Mouse (Mus musculus): Measurements from ENCODE around the gene Nova2. TPM values are rescaled to one million over a fixed set of nuclear protein-coding genes. Genes with fewer than 3 reads are reported as not detected.

Nova2 gene
- polyA plus RNA-seq, 1 experiment from 2014 or later = 18.0 TPM

GRCm38 (mm10) chr7:18993036-18993435, 67.3 kb downstream of the Nova2 start:
- DNase-seq (ENCODE audit: low spot score) (no peak), ATAC-seq (ENCODE audit: low FRiP score) (no peak)
- peaks cover 15% of the 10 kb centered on the region; the same call in 1 of the 2 replicates for H3K27me3 ChIP-seq (ENCODE audit: control insufficient read depth, insufficient read depth, low read length)
- H3K4me3 ChIP-seq (ENCODE audit: low read depth, low read length) = no peak overlapping the region
- H3K4me2 ChIP-seq (replicated peaks; ENCODE audit: low read depth, low read length) = 0 out of 2 replicates have a peak overlapping the region, but pooled peaks have one; percentile 1
- H3K9me3 ChIP-seq (ENCODE audit: control insufficient read depth, low read length) = no peaks in the 10 kb centered on the region
- WGBS = 91% methylated on average over 5 of the region's 5 CpGs
- peaks cover 2% of the 10 kb centered on the region for H3K4me1 ChIP-seq (replicated peaks; ENCODE audit: control insufficient read depth, insufficient read depth, low read length)
- H3K9ac ChIP-seq (ENCODE audit: low read depth, low read length) = no peak overlapping the region
- H3K36me3 ChIP-seq (ENCODE audit: control insufficient read depth, insufficient read depth, low read length) = no peaks in the 10 kb centered on the region
- H3K27ac ChIP-seq (ENCODE audit: low read depth, low read length) = no peak overlapping the region

DNA sequence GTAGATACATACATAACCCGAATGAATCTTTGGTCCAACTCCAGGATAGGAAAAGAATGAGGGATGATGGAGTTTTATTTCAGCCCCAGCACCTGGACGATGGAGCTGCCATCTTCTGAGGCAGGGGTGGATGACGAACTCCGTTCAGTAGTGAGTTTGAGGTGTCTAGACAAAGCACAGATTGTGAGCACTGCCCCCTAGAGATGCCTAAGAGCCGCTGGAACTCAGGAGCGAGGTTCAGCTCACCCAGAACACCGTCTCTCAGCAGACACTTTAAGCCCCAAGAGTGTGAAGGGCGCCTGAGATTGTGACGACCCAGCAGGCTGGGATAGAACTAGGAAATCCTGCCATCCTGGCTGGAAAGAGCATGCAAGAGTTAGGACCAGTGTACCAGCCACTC, 73.1 kb downstream of the Nova2 start:
- Histone ChIP-seq H3K27me3 (ENCODE audit: control insufficient read depth, insufficient read depth, low read length) (no peaks in the 10 kb centered on the region), H3K4me2 (replicated peaks; ENCODE audit: low read depth, low read length) (no peak overlapping the region), H3K4me1 (replicated peaks; ENCODE audit: control insufficient read depth, insufficient read depth, low read length) (no peaks in the 10 kb centered on the region; the same call in 1 of the 2 replicates), H3K9me3 (ENCODE audit: control insufficient read depth, low read length) (no peaks in the 10 kb centered on the region), H3K4me3 (ENCODE audit: low read depth, low read length) (no peak overlapping the region), H3K27ac (ENCODE audit: low read depth, low read length) (no peak overlapping the region), H3K9ac (ENCODE audit: low read depth, low read length) (no peak overlapping the region), H3K36me3 (ENCODE audit: control insufficient read depth, insufficient read depth, low read length) (no peaks in the 10 kb centered on the region)
- 45% methylated on average over 9 of the region's 9 CpGs for WGBS
- DNase-seq (ENCODE audit: low spot score) = no peak
- no peak for ATAC-seq (ENCODE audit: low FRiP score)

GRCm38 (mm10) chr7:19000421-19000820, 74.7 kb downstream of the Nova2 start:
- no peaks in the 10 kb centered on the region for H3K27me3 ChIP-seq (ENCODE audit: control insufficient read depth, insufficient read depth, low read length)
- H3K9me3 ChIP-seq (ENCODE audit: control insufficient read depth, low read length) = no peaks in the 10 kb centered on the region
- H3K36me3 ChIP-seq (ENCODE audit: control insufficient read depth, insufficient read depth, low read length) = peaks cover 1% of the 10 kb centered on the region; the same call in 1 of the 2 replicates
- H3K4me2 ChIP-seq (replicated peaks; ENCODE audit: low read depth, low read length) = peak overlapping the region; percentile 21
- peak overlapping the region; percentile 21 for H3K9ac ChIP-seq (ENCODE audit: low read depth, low read length)
- peaks cover 9% of the 10 kb centered on the region for H3K4me1 ChIP-seq (replicated peaks; ENCODE audit: control insufficient read depth, insufficient read depth, low read length)
- H3K4me3 ChIP-seq (ENCODE audit: low read depth, low read length) = peak overlapping the region; percentile 14
- ATAC-seq (ENCODE audit: low FRiP score) (no peak), DNase-seq (ENCODE audit: low spot score) (no peak)
- WGBS = 51% methylated on average over 10 of the region's 10 CpGs
- no peak overlapping the region for H3K27ac ChIP-seq (ENCODE audit: low read depth, low read length)

- Histone ChIP-seq H3K4me1 (replicated peaks; ENCODE audit: control insufficient read depth, insufficient read depth, low read length) (peaks cover 12% of the 10 kb centered on the region), H3K4me3 (ENCODE audit: low read depth, low read length) (peak overlapping the region; percentile 14), H3K4me2 (replicated peaks; ENCODE audit: low read depth, low read length) (peak overlapping the region; percentile 21), H3K9ac (ENCODE audit: low read depth, low read length) (peak overlapping the region; percentile 21), H3K9me3 (ENCODE audit: control insufficient read depth, low read length) (no peaks in the 10 kb centered on the region), H3K36me3 (ENCODE audit: control insufficient read depth, insufficient read depth, low read length) (peaks cover 4% of the 10 kb centered on the region; the same call in 1 of the 2 replicates), H3K27me3 (ENCODE audit: control insufficient read depth, insufficient read depth, low read length) (no peaks in the 10 kb centered on the region), H3K27ac (ENCODE audit: low read depth, low read length) (no peak overlapping the region)
- DNase-seq (ENCODE audit: low spot score) (peak; percentile 59), ATAC-seq (ENCODE audit: low FRiP score) (no peak)
- 40% methylated on average over 16 of the region's 18 CpGs for WGBS
Measured at GRCm38 (mm10) chr7:19001066-19001806, 75.5 kb downstream of the Nova2 start.

- no peak for ATAC-seq (ENCODE audit: low FRiP score)
- H3K9me3 ChIP-seq (ENCODE audit: control insufficient read depth, low read length) = no peaks in the 10 kb centered on the region
Measured at GRCm38 (mm10) chr7:19001807-19002085, 76.1 kb downstream of the Nova2 start.

GRCm38 (mm10) chr7:19002115-19002514, 76.4 kb downstream of the Nova2 start:
- H3K4me1 ChIP-seq (replicated peaks; ENCODE audit: control insufficient read depth, insufficient read depth, low read length) = peaks cover 12% of the 10 kb centered on the region
- H3K9me3 ChIP-seq (ENCODE audit: control insufficient read depth, low read length) = no peaks in the 10 kb centered on the region
- ATAC-seq (ENCODE audit: low FRiP score) (no peak), DNase-seq (ENCODE audit: low spot score) (no peak)
- H3K27me3 ChIP-seq (ENCODE audit: control insufficient read depth, insufficient read depth, low read length) = no peaks in the 10 kb centered on the region
- peak overlapping the region; percentile 60; the same call in 1 of the 2 replicates for H3K9ac ChIP-seq (ENCODE audit: low read depth, low read length)
- H3K4me3 ChIP-seq (ENCODE audit: low read depth, low read length) = no peak overlapping the region
- H3K36me3 ChIP-seq (ENCODE audit: control insufficient read depth, insufficient read depth, low read length) = peaks cover 4% of the 10 kb centered on the region; the same call in 1 of the 2 replicates
- WGBS = 54% methylated on average over 4 of the region's 4 CpGs
- no peak overlapping the region for H3K27ac ChIP-seq (ENCODE audit: low read depth, low read length)
- H3K4me2 ChIP-seq (replicated peaks; ENCODE audit: low read depth, low read length) = no peak overlapping the region

More at GRCm38 (mm10) chr7:19001807-19002085, 76.1 kb downstream of the Nova2 start:
- H3K27ac ChIP-seq (ENCODE audit: low read depth, low read length) = no peak overlapping the region
- H3K4me1 ChIP-seq (replicated peaks; ENCODE audit: control insufficient read depth, insufficient read depth, low read length) = peaks cover 12% of the 10 kb centered on the region
- DNase-seq (ENCODE audit: low spot score) = no peak
- H3K4me3 ChIP-seq (ENCODE audit: low read depth, low read length) = no peak overlapping the region
- peaks cover 4% of the 10 kb centered on the region; the same call in 1 of the 2 replicates for H3K36me3 ChIP-seq (ENCODE audit: control insufficient read depth, insufficient read depth, low read length)
- no peaks in the 10 kb centered on the region for H3K27me3 ChIP-seq (ENCODE audit: control insufficient read depth, insufficient read depth, low read length)
- H3K9ac ChIP-seq (ENCODE audit: low read depth, low read length) = no peak overlapping the region
- no peak overlapping the region for H3K4me2 ChIP-seq (replicated peaks; ENCODE audit: low read depth, low read length)
- WGBS = 87% methylated on average over 3 of the region's 3 CpGs

GRCm38 (mm10) chr7:19002848-19003498, 77.3 kb downstream of the Nova2 start:
- Histone ChIP-seq H3K27ac (ENCODE audit: low read depth, low read length) (no peak overlapping the region), H3K27me3 (ENCODE audit: control insufficient read depth, insufficient read depth, low read length) (no peaks in the 10 kb centered on the region), H3K9me3 (ENCODE audit: control insufficient read depth, low read length) (no peaks in the 10 kb centered on the region), H3K9ac (ENCODE audit: low read depth, low read length) (peak overlapping the region; percentile 60), H3K4me1 (replicated peaks; ENCODE audit: control insufficient read depth, insufficient read depth, low read length) (peaks cover 12% of the 10 kb centered on the region), H3K4me3 (ENCODE audit: low read depth, low read length) (peak overlapping the region; percentile 21), H3K4me2 (replicated peaks; ENCODE audit: low read depth, low read length) (peak overlapping the region; percentile 48), H3K36me3 (ENCODE audit: control insufficient read depth, insufficient read depth, low read length) (peaks cover 4% of the 10 kb centered on the region; the same call in 1 of the 2 replicates)
- DNase-seq (ENCODE audit: low spot score) = peak; percentile 83
- ATAC-seq (ENCODE audit: low FRiP score) = peak; percentile 66
- WGBS = 2% methylated on average over 17 of the region's 17 CpGs

- Histone ChIP-seq H3K9ac (ENCODE audit: low read depth, low read length) (peak within 1 kb of the TSS; percentile 92), H3K9me3 (ENCODE audit: control insufficient read depth, low read length) (no peaks in the 10 kb centered on the region), H3K36me3 (ENCODE audit: control insufficient read depth, insufficient read depth, low read length) (peaks cover 4% of the 10 kb centered on the region; the same call in 1 of the 2 replicates), H3K4me3 (ENCODE audit: low read depth, low read length) (peak within 1 kb of the TSS; percentile 84), H3K4me2 (replicated peaks; ENCODE audit: low read depth, low read length) (peak within 1 kb of the TSS; percentile 99), H3K4me1 (replicated peaks; ENCODE audit: control insufficient read depth, insufficient read depth, low read length) (peaks cover 12% of the 10 kb centered on the region), H3K27me3 (ENCODE audit: control insufficient read depth, insufficient read depth, low read length) (no peaks in the 10 kb centered on the region), H3K27ac (ENCODE audit: low read depth, low read length) (peak within 1 kb of the TSS; percentile 90)
- ATAC-seq (ENCODE audit: low FRiP score) = peak; percentile 65
- WGBS = under 1% methylated on average over 80 of the region's 90 CpGs
- DNase-seq (ENCODE audit: low spot score) = peak; percentile 97
Measured at GRCm38 (mm10) chr7:19003902-19004630, 78.4 kb downstream of the Nova2 start, which contains the start of gene Irf2bp1. TSS of gene Irf2bp1 (plus strand) at chr7:19004044.

Data from hindbrain, embryonic 11.5 days (tissue).